Mouse (Mus musculus): Measurements from ENCODE around the gene Nr2f2.

- TF ChIP-seq CTCF (IDR thresholded peaks at IDR 0.05; ENCODE audit: borderline replicate concordance, insufficient read depth, low read length) (no peak), POLR2A (IDR thresholded peaks at IDR 0.05; ENCODE audit: low read depth, low read length) (no peak)
Observed at GRCm38 (mm10) chr7:70355691-70356568, 10.6 kb downstream of the Nr2f2 start.

All from embryonic fibroblast, embryonic 13.5 days (primary cell).